Mouse (Mus musculus) heart, embryonic 13.5 days (tissue): ENCODE measurements around the gene Hcrtr1. TPM values are rescaled to one million over a fixed set of nuclear protein-coding genes. Genes with fewer than 3 reads are reported as not detected.
A peak's percentile ranks its signal among the peaks of the same experiment; 100 is the strongest.

Experiments used
- ATAC-seq: fragments of 200-750 bp; cut with Nextera tagmentation; 2 replicates; pipeline ENCODE4 v1.8.0; 2017; ENCODE audit warnings: moderate TSS enrichment; ENCODE audit not compliant: insufficient number of reproducible peaks, low FRiP score, low TSS enrichment; ENCODE audit errors: extremely low read depth
- H3K27ac ChIP-seq: fragments of 300-500 bp; sonication (generic); replicated peaks from 2 replicates; pipeline ENCODE4 v1.5.1; 2015; ENCODE audit warnings: moderate library complexity, mild to moderate bottlenecking, inconsistent platforms
- H3K27me3 ChIP-seq: fragments of 300-500 bp; sonication (generic); replicated peaks from 2 replicates; pipeline ENCODE4 v1.6.1; 2015; ENCODE audit warnings: mild to moderate bottlenecking, inconsistent platforms
- H3K36me3 ChIP-seq: fragments of 300-500 bp; sonication (generic); 2 replicates; pipeline ENCODE4 v1.6.1; 2015; ENCODE audit warnings: mild to moderate bottlenecking, inconsistent platforms
- H3K4me1 ChIP-seq: fragments of 300-500 bp; sonication (generic); 2 replicates; pipeline ENCODE4 v1.6.1; 2015; ENCODE audit warnings: inconsistent platforms
- H3K4me2 ChIP-seq: fragments of 300-500 bp; sonication (generic); 2 replicates; pipeline ENCODE4 v1.6.1; 2015; ENCODE audit warnings: inconsistent platforms, mild to moderate bottlenecking, moderate library complexity
- H3K4me3 ChIP-seq: fragments of 300-500 bp; sonication (generic); 2 replicates; pipeline ENCODE4 v1.5.1; 2015; ENCODE audit warnings: moderate library complexity, mild to moderate bottlenecking, inconsistent platforms
- H3K9ac ChIP-seq: fragments of 300-500 bp; sonication (generic); 2 replicates; pipeline ENCODE4 v1.6.1; 2015; ENCODE audit warnings: inconsistent platforms, mild to moderate bottlenecking, moderate library complexity
- H3K9me3 ChIP-seq: fragments of 300-500 bp; sonication (generic); 2 replicates; pipeline ENCODE4 v1.6.1; 2016; ENCODE audit warnings: inconsistent platforms
- WGBS: fragments of 180-500 bp; shearing (Covaris S2); methylation state at CpG from one replicate; pipeline ENCODE4 v1.1.7; 2015; ENCODE audit warnings: mixed read lengths; 5-methylcytosine and 5-hydroxymethylcytosine counted together
- polyA plus RNA-seq: library from polyadenylated mRNA; unstranded; fragments of >200 nt; fragmentation: Nextera tagmentation; extraction: Ambion mirVana; gene quantifications from 2 replicates; pipeline ENCODE4 v1.2.1, GENCODE M21; 2015

Gene Hcrtr1
- polyA plus RNA-seq, 1 experiment from 2014 or later, result 0.32 TPM

- H3K27me3 ChIP-seq, result peaks cover 92% of the 10 kb centered on the region
- peaks cover 26% of the 10 kb centered on the region for H3K4me1 ChIP-seq
- H3K9me3 ChIP-seq, result no peaks in the 10 kb centered on the region
- peak overlapping the region; percentile 75 for H3K9ac ChIP-seq
- H3K4me2 ChIP-seq, result peak overlapping the region; percentile 83
- no peak overlapping the region for H3K27ac ChIP-seq
- no peaks in the 10 kb centered on the region for H3K36me3 ChIP-seq
- ATAC-seq, result peak; percentile 9; the same call in 1 of the 2 replicates
- H3K4me3 ChIP-seq, result peak overlapping the region; percentile 51
- WGBS, result under 1% methylated on average over 55 of the region's 57 CpGs
Observed at GRCm38 (mm10) chr4:130138441-130139213, 532 bp downstream of the Hcrtr1 start.

- Histone ChIP-seq H3K9ac (no peak overlapping the region), H3K4me2 (no peak overlapping the region), H3K4me1 (peaks cover 26% of the 10 kb centered on the region), H3K9me3 (no peaks in the 10 kb centered on the region), H3K27me3 (peaks cover 56% of the 10 kb centered on the region), H3K27ac (no peak overlapping the region), H3K36me3 (0 out of 2 replicates have a peak, but pooled peaks cover 3% of the 10 kb centered on the region), H3K4me3 (no peak overlapping the region)
- no peak for ATAC-seq
- 32% methylated on average over 6 of the region's 6 CpGs for WGBS
Observed at GRCm38 (mm10) chr4:130133399-130133798, 5.8 kb downstream of the Hcrtr1 start.

- no peak overlapping the region for H3K27ac ChIP-seq
- no peak overlapping the region for H3K4me2 ChIP-seq
- H3K27me3 ChIP-seq, result peaks cover 37% of the 10 kb centered on the region
- peaks cover 20% of the 10 kb centered on the region for H3K36me3 ChIP-seq
- peaks cover 25% of the 10 kb centered on the region for H3K4me1 ChIP-seq
- no peak overlapping the region for H3K9ac ChIP-seq
- H3K4me3 ChIP-seq, result no peak overlapping the region
- ATAC-seq, result no peak
- WGBS, result 81% methylated on average over 7 of the region's 7 CpGs
- H3K9me3 ChIP-seq, result no peaks in the 10 kb centered on the region
Observed at GRCm38 (mm10) chr4:130131448-130132105, 7.6 kb downstream of the Hcrtr1 start.

- Histone ChIP-seq H3K9me3 (no peaks in the 10 kb centered on the region), H3K9ac (no peak overlapping the region), H3K4me3 (no peak overlapping the region), H3K4me1 (peaks cover 25% of the 10 kb centered on the region), H3K27ac (no peak overlapping the region), H3K27me3 (peaks cover 30% of the 10 kb centered on the region), H3K36me3 (peaks cover 28% of the 10 kb centered on the region), H3K4me2 (no peak overlapping the region)
- WGBS, result 64% methylated on average over 13 of the region's 13 CpGs
- no peak for ATAC-seq
Observed at GRCm38 (mm10) chr4:130130641-130131350, 8.4 kb downstream of the Hcrtr1 start.

- H3K36me3 ChIP-seq, result peaks cover 35% of the 10 kb centered on the region
- H3K4me2 ChIP-seq, result no peak overlapping the region
- no peak overlapping the region for H3K4me3 ChIP-seq
- H3K9ac ChIP-seq, result no peak overlapping the region
- no peaks in the 10 kb centered on the region for H3K9me3 ChIP-seq
- H3K27ac ChIP-seq, result no peak overlapping the region
- peaks cover 25% of the 10 kb centered on the region for H3K4me1 ChIP-seq
- 77% methylated on average over 10 of the region's 10 CpGs for WGBS
- no peak for ATAC-seq
- peaks cover 24% of the 10 kb centered on the region; the same call in 1 of the 2 replicates for H3K27me3 ChIP-seq
Observed at GRCm38 (mm10) chr4:130130082-130130481, 9.1 kb downstream of the Hcrtr1 start.

GRCm38 (mm10) chr4:130128907-130129306, 10.3 kb downstream of the Hcrtr1 start:
- 67% methylated on average over 5 of the region's 5 CpGs for WGBS
- H3K9ac ChIP-seq, result no peak overlapping the region
- peaks cover 16% of the 10 kb centered on the region; the same call in 1 of the 2 replicates for H3K27me3 ChIP-seq
- no peak overlapping the region for H3K4me2 ChIP-seq
- H3K9me3 ChIP-seq, result no peaks in the 10 kb centered on the region
- no peak for ATAC-seq
- H3K27ac ChIP-seq, result no peak overlapping the region
- H3K4me1 ChIP-seq, result peaks cover 22% of the 10 kb centered on the region
- no peak overlapping the region for H3K4me3 ChIP-seq
- peaks cover 47% of the 10 kb centered on the region for H3K36me3 ChIP-seq

- H3K4me2 ChIP-seq, result no peak overlapping the region
- H3K27me3 ChIP-seq, result no peaks in the 10 kb centered on the region
- H3K4me3 ChIP-seq, result no peak overlapping the region
- H3K36me3 ChIP-seq, result peaks cover 77% of the 10 kb centered on the region
- H3K27ac ChIP-seq, result no peak overlapping the region
- ATAC-seq, result no peak
- no peaks in the 10 kb centered on the region for H3K9me3 ChIP-seq
- peaks cover 15% of the 10 kb centered on the region for H3K4me1 ChIP-seq
- WGBS, result 69% methylated on average over 5 of the region's 5 CpGs
- H3K9ac ChIP-seq, result no peak overlapping the region
Observed at GRCm38 (mm10) chr4:130125935-130126334, 13.2 kb downstream of the Hcrtr1 start.

- ATAC-seq, result no peak
- H3K27ac ChIP-seq, result no peak overlapping the region
- H3K36me3 ChIP-seq, result peaks cover 79% of the 10 kb centered on the region
- no peak overlapping the region for H3K4me2 ChIP-seq
- no peak overlapping the region for H3K4me3 ChIP-seq
- peaks cover 17% of the 10 kb centered on the region for H3K4me1 ChIP-seq
- H3K27me3 ChIP-seq, result no peaks in the 10 kb centered on the region
- no peak overlapping the region for H3K9ac ChIP-seq
- 76% methylated on average over 6 of the region's 6 CpGs for WGBS
- H3K9me3 ChIP-seq, result no peaks in the 10 kb centered on the region
Observed at GRCm38 (mm10) chr4:130125164-130125563, 14.0 kb downstream of the Hcrtr1 start.

GRCm38 (mm10) chr4:130124110-130124509, 15.0 kb downstream of the Hcrtr1 start:
- H3K27me3 ChIP-seq, result no peaks in the 10 kb centered on the region
- peaks cover 13% of the 10 kb centered on the region for H3K4me1 ChIP-seq
- no peak for ATAC-seq
- H3K4me2 ChIP-seq, result no peak overlapping the region
- H3K36me3 ChIP-seq, result peaks cover 79% of the 10 kb centered on the region
- H3K4me3 ChIP-seq, result no peak overlapping the region
- no peak overlapping the region for H3K27ac ChIP-seq
- no peak overlapping the region for H3K9ac ChIP-seq
- WGBS, result 86% methylated on average over 4 of the region's 4 CpGs
- H3K9me3 ChIP-seq, result no peaks in the 10 kb centered on the region

GRCm38 (mm10) chr4:130123020-130123419, 16.1 kb downstream of the Hcrtr1 start:
- WGBS, result 89% methylated on average over 5 of the region's 5 CpGs
- Histone ChIP-seq H3K36me3 (peaks cover 75% of the 10 kb centered on the region), H3K9ac (no peak overlapping the region), H3K27ac (no peak overlapping the region), H3K9me3 (no peaks in the 10 kb centered on the region), H3K4me2 (no peak overlapping the region), H3K4me3 (no peak overlapping the region), H3K27me3 (no peaks in the 10 kb centered on the region), H3K4me1 (peaks cover 7% of the 10 kb centered on the region; the same call in 1 of the 2 replicates)
- no peak for ATAC-seq

- peaks cover 70% of the 10 kb centered on the region for H3K36me3 ChIP-seq
- H3K4me3 ChIP-seq, result no peak overlapping the region
- 0 out of 2 replicates have a peak, but pooled peaks cover 5% of the 10 kb centered on the region for H3K9me3 ChIP-seq
- no peak for ATAC-seq
- 73% methylated on average over 8 of the region's 8 CpGs for WGBS
- no peaks in the 10 kb centered on the region for H3K27me3 ChIP-seq
- H3K4me1 ChIP-seq, result peaks cover 7% of the 10 kb centered on the region; the same call in 1 of the 2 replicates
- no peak overlapping the region for H3K9ac ChIP-seq
- H3K4me2 ChIP-seq, result no peak overlapping the region
- no peak overlapping the region for H3K27ac ChIP-seq
Observed at GRCm38 (mm10) chr4:130121560-130121959, 17.6 kb downstream of the Hcrtr1 start.
